Mouse (Mus musculus): ENCODE data around the gene Pamr1. TPM values are rescaled to one million over a fixed set of nuclear protein-coding genes. Genes with fewer than 3 reads are reported as not detected.

The Pamr1 gene
- polyA plus RNA-seq, 1 experiment from 2014 or later: 40.3 TPM

GRCm38 (mm10) chr2:102677400-102677799 lies 127.6 kb downstream of the Pamr1 start:
- H3K36me3 ChIP-seq (ENCODE audit: control insufficient read depth, insufficient read depth, low read length): no peaks in the 10 kb centered on the region
- ATAC-seq (ENCODE audit: insufficient number of reproducible peaks, insufficient read depth, low FRiP score, low read depth): no peak
- no peaks in the 10 kb centered on the region for H3K27me3 ChIP-seq (ENCODE audit: control insufficient read depth, insufficient read depth, low read length)
- no peak overlapping the region for H3K27ac ChIP-seq (ENCODE audit: low read length)
- WGBS: 66% methylated on average over 6 of the region's 6 CpGs
- H3K4me3 ChIP-seq (ENCODE audit: low read depth, low read length): no peak overlapping the region
- H3K4me1 ChIP-seq (ENCODE audit: control insufficient read depth, insufficient read depth, low read length): no peaks in the 10 kb centered on the region
- no peak overlapping the region for H3K4me2 ChIP-seq (replicated peaks; ENCODE audit: low read depth, low read length)
- no peaks in the 10 kb centered on the region for H3K9me3 ChIP-seq (ENCODE audit: control insufficient read depth, low read depth, low read length)
- no peak overlapping the region for H3K9ac ChIP-seq (replicated peaks; ENCODE audit: low read depth, low read length)

GRCm38 (mm10) chr2:102681351-102681750 lies 131.5 kb downstream of the Pamr1 start:
- H3K27me3 ChIP-seq (ENCODE audit: control insufficient read depth, insufficient read depth, low read length): no peaks in the 10 kb centered on the region
- H3K27ac ChIP-seq (ENCODE audit: low read length): no peak overlapping the region
- no peaks in the 10 kb centered on the region for H3K9me3 ChIP-seq (ENCODE audit: control insufficient read depth, low read depth, low read length)
- H3K4me1 ChIP-seq (ENCODE audit: control insufficient read depth, insufficient read depth, low read length): no peaks in the 10 kb centered on the region
- no peak overlapping the region for H3K9ac ChIP-seq (replicated peaks; ENCODE audit: low read depth, low read length)
- H3K36me3 ChIP-seq (ENCODE audit: control insufficient read depth, insufficient read depth, low read length): no peaks in the 10 kb centered on the region
- H3K4me2 ChIP-seq (replicated peaks; ENCODE audit: low read depth, low read length): no peak overlapping the region
- H3K4me3 ChIP-seq (ENCODE audit: low read depth, low read length): no peak overlapping the region
- no peak for ATAC-seq (ENCODE audit: insufficient number of reproducible peaks, insufficient read depth, low FRiP score, low read depth)
- 62% methylated on average over 7 of the region's 7 CpGs for WGBS

GRCm38 (mm10) chr2:102682168-102682567 lies 132.4 kb downstream of the Pamr1 start:
- Histone ChIP-seq H3K9me3 (ENCODE audit: control insufficient read depth, low read depth, low read length) (no peaks in the 10 kb centered on the region), H3K27ac (ENCODE audit: low read length) (no peak overlapping the region), H3K36me3 (ENCODE audit: control insufficient read depth, insufficient read depth, low read length) (no peaks in the 10 kb centered on the region), H3K4me1 (ENCODE audit: control insufficient read depth, insufficient read depth, low read length) (no peaks in the 10 kb centered on the region), H3K4me3 (ENCODE audit: low read depth, low read length) (no peak overlapping the region), H3K27me3 (ENCODE audit: control insufficient read depth, insufficient read depth, low read length) (no peaks in the 10 kb centered on the region), H3K4me2 (replicated peaks; ENCODE audit: low read depth, low read length) (no peak overlapping the region), H3K9ac (replicated peaks; ENCODE audit: low read depth, low read length) (no peak overlapping the region)
- ATAC-seq (ENCODE audit: insufficient number of reproducible peaks, insufficient read depth, low FRiP score, low read depth): no peak
- WGBS: 42% methylated on average over 5 of the region's 5 CpGs

- Histone ChIP-seq H3K27me3 (ENCODE audit: control insufficient read depth, insufficient read depth, low read length) (no peaks in the 10 kb centered on the region), H3K4me3 (ENCODE audit: low read depth, low read length) (no peak overlapping the region), H3K9me3 (ENCODE audit: control insufficient read depth, low read depth, low read length) (no peaks in the 10 kb centered on the region), H3K4me1 (ENCODE audit: control insufficient read depth, insufficient read depth, low read length) (no peaks in the 10 kb centered on the region), H3K4me2 (replicated peaks; ENCODE audit: low read depth, low read length) (no peak overlapping the region), H3K36me3 (ENCODE audit: control insufficient read depth, insufficient read depth, low read length) (no peaks in the 10 kb centered on the region), H3K9ac (replicated peaks; ENCODE audit: low read depth, low read length) (no peak overlapping the region), H3K27ac (ENCODE audit: low read length) (no peak overlapping the region)
- ATAC-seq (ENCODE audit: insufficient number of reproducible peaks, insufficient read depth, low FRiP score, low read depth): 0 out of 2 replicates have a peak, but pooled peaks have one; percentile 37
- 81% methylated on average over 7 of the region's 7 CpGs for WGBS
Observed at GRCm38 (mm10) chr2:102685371-102686107, 135.7 kb downstream of the Pamr1 start.

GRCm38 (mm10) chr2:102686108-102686450 lies 136.3 kb downstream of the Pamr1 start:
- Histone ChIP-seq H3K4me3 (ENCODE audit: low read depth, low read length) (no peak overlapping the region), H3K27ac (ENCODE audit: low read length) (no peak overlapping the region), H3K36me3 (ENCODE audit: control insufficient read depth, insufficient read depth, low read length) (no peaks in the 10 kb centered on the region), H3K27me3 (ENCODE audit: control insufficient read depth, insufficient read depth, low read length) (no peaks in the 10 kb centered on the region), H3K4me1 (ENCODE audit: control insufficient read depth, insufficient read depth, low read length) (no peaks in the 10 kb centered on the region), H3K9me3 (ENCODE audit: control insufficient read depth, low read depth, low read length) (no peaks in the 10 kb centered on the region), H3K9ac (replicated peaks; ENCODE audit: low read depth, low read length) (no peak overlapping the region), H3K4me2 (replicated peaks; ENCODE audit: low read depth, low read length) (no peak overlapping the region)
- ATAC-seq (ENCODE audit: insufficient number of reproducible peaks, insufficient read depth, low FRiP score, low read depth): no peak
- WGBS: 74% methylated on average over 9 of the region's 9 CpGs

Other genes with a start within 250 kb of the Pamr1 start
- gene Trim44, start 142.2 kb upstream of the Pamr1 start, polyA plus RNA-seq (2014; fragmentation: Nextera tagmentation; extraction: Ambion mirVana): 36.8 and 37.7 TPM in 2 replicates
- gene Fjx1, start 97.5 kb upstream of the Pamr1 start, polyA plus RNA-seq (2014; fragmentation: Nextera tagmentation; extraction: Ambion mirVana): 6.3 and 9.1 TPM in 2 replicates
- gene Slc1a2, start 108.6 kb downstream of the Pamr1 start, polyA plus RNA-seq (2014; fragmentation: Nextera tagmentation; extraction: Ambion mirVana): 1.0 and 1.3 TPM in 2 replicates

All from stomach, embryonic 14.5 days (tissue).